Mouse (Mus musculus): ENCODE data around the gene Kdm2a.

GRCm38 (mm10) chr19:4297851-4298250, 100.2 kb downstream of the Kdm2a start:
- TF ChIP-seq CTCF (IDR thresholded peaks at IDR 0.05; ENCODE audit: extremely low read depth, insufficient read depth, insufficient read length, insufficient replicate concordance) (peak; percentile 11; the same call in 1 of the 2 replicates), POLR2A (IDR thresholded peaks at IDR 0.05; ENCODE audit: low read depth, low read length) (no peak)

Data from spleen, adult 2 months (tissue).